Mouse (Mus musculus) urinary bladder, postnatal 36 days (tissue): ENCODE measurements around the gene Coro2a.

Experiments used
- DNase-seq, 2 experiments: peaks; one replicate each; pipeline ENCODE4 v3.0.0; 2022; ENCODE audit warnings: low spot score in 2 of 2, mixed read lengths in 1 of 2

Gene Coro2a

DNA sequence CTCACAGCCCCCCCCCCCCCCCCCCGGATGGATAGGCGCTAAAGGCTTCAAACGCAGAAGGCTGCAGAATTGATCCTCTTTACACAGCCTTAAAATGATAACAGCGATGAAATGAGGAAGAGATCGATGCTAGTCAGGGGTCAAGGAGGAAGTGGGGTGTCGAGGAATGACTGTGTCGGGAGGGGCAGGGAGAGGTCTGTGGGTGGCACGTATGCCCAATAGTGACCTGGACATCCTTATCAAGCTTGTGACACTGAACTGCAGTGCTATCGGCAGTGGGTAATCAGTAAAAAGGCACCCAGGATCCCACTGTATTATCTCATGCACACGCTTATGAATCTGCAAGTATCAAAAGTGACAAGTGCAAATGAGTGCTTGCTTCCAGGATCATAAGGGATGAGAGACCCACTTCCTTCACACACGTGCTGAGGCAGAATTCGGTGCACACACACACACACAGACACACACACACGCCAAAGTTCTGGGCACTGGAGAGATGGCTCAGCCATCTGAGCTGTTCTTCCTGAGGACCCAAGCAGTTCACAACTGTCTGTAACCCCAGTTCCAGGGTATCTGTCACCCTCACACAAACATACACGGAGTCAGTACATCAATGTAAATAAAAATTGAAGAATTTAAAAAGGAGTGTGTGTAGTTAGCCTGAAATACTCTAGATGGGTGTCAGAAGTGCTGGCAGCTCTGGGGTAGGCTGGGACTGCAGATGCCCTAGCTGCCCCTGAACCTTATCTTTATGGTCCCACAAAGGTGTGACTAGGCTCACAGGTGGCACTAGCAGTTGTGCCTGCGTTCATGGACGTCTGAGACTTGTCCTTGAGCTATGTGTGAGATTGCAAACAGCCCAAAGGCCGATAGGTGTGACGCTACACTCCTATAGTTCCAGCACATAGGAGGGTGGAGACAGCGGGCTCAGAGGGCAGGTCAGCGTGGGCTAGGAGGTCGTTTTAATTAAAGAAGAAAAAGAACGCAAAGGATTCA, 43.0 kb downstream of the Coro2a start:
- no peak for DNase-seq

- DNase-seq, result no peak
These were observed 45.1 kb downstream of the Coro2a start for GRCm38 (mm10) chr4:46556933-46557332.

DNA sequence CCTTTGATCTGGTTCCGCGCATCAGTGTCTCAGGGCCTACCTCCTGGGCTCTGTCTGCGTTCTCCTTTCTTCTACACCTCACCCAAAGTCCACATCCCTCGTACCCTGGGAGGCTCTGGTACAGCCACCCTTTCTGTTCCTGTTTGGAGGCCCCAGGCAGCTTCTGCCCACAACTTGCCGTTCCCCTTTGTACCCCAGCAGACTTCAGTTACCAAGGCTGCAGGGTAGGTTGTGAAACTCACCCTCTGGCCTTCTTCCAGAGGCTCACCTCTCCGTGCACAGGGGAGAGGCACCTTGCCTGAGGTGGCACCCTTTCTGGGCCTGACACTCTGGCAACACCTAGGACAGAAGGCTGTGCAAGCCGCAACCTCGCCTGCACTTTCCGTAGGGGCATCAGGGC, 46.2 kb downstream of the Coro2a start:
- peak in 1 of 2 experiments; percentile 47 for DNase-seq

GRCm38 (mm10) chr4:46554295-46555069, 47.5 kb downstream of the Coro2a start:
- no peak for DNase-seq

- DNase-seq, result peak; percentile 71 to 85
These were observed 48.1 kb downstream of the Coro2a start for GRCm38 (mm10) chr4:46553864-46554263.

DNA sequence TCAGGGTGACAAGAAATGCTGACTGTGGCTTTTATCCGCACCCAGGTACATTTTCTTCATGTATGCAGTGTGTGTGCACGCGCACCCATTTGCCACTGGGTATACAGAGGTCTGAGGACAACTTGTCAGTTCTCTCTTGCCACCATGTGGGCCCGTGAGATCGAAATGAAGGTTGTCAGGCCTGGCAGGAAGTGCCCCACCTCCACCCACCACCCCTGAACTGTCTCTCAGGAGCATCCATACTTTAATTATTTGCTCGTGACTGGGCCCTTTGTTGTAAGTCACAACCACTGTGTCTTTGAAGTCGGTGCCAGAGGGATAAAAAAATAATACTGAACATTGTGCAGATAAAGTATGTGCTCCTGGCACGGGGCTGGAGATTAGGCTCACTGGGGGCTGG, 51.6 kb downstream of the Coro2a start:
- no peak for DNase-seq

DNA sequence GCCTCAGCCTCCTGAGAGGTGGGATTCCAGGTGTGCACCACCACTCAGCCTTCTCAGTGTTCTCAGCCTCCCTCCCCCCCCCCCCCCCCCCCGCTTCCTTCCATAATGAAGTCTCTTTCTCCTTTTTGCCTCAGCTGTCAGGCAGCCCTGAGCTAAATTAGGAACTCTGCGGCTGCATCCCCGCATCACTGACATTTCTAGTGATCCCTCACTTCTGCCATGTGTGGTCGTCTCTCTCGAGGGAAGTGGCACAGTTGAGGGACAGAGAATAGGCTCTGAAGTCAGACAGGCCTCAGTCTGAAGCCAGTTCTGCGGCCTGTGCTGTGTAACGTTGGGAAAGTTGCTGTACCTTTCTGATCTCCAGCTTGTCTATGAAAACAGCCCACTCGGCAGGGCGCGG, 52.0 kb downstream of the Coro2a start:
- DNase-seq, result no peak

- DNase-seq, result no peak
These were observed 55.3 kb downstream of the Coro2a start for GRCm38 (mm10) chr4:46546709-46547108.

- no peak for DNase-seq
These were observed 56.5 kb downstream of the Coro2a start for GRCm38 (mm10) chr4:46545498-46545897.

DNA sequence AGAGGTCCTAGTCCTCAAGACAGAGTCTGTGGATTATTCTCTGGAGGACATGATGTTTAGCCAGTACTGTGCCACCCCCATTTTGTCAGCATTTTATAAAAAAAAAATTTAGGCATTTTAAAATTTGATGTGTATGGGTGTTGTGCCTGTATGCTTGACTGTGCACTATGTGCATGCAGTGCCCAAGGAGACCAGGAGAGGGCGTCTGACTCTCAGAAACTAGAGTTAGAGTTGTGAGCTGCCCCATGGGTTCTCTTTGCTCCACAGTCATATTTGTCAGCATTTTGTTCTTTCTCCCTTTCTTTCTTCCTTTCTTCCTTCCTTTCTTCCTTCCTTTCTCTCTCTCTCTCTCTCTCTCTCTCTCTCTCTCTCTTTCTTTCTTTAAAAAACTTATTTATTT, 57.7 kb downstream of the Coro2a start:
- no peak for DNase-seq

DNA sequence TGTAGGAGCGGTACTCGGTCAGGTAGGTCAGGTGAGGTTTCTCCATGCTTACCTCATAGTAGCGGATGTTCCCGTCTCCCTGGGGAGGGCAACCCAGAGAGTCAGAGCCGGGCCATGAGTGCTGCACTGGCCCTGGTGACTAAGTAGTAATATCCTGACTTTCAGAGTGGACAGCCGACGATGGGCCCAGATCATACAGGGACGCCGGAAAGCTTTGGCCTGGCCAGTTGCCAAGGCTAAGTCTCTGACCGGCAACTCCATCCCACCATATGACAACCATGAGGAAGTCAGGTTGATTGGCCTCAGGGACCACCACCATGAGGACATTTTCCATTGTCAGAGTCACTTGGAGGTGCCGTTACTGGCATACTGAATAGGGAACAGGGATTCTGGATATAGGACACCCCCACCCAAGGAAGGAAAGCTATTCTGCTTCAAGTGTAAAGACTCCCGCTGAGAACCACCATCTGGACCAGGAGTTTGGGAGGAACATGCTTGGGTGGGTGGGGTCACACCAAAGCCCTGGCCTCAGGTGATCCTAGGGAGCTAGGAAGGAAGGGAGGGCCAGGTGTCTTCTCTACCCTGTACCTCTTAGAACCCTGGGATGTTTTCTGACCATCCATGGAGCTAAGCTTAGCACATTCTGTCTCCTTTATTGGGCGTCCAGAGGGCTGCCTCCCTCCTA, 58.5 kb downstream of the Coro2a start:
- DNase-seq, result no peak

- no peak for DNase-seq
These were observed 60.3 kb downstream of the Coro2a start for GRCm38 (mm10) chr4:46541707-46542106.

GRCm38 (mm10) chr4:46539167-46539566, 62.8 kb downstream of the Coro2a start:
- DNase-seq, result no peak

GRCm38 (mm10) chr4:46535840-46536361, 66.1 kb downstream of the Coro2a start, which contains the start of gene Trim14:
Gene Trim14, minus strand, starts transcription at chr4:46536141.
- DNase-seq, result no peak

GRCm38 (mm10) chr4:46535094-46535830, 66.7 kb downstream of the Coro2a start:
- no peak for DNase-seq

DNA sequence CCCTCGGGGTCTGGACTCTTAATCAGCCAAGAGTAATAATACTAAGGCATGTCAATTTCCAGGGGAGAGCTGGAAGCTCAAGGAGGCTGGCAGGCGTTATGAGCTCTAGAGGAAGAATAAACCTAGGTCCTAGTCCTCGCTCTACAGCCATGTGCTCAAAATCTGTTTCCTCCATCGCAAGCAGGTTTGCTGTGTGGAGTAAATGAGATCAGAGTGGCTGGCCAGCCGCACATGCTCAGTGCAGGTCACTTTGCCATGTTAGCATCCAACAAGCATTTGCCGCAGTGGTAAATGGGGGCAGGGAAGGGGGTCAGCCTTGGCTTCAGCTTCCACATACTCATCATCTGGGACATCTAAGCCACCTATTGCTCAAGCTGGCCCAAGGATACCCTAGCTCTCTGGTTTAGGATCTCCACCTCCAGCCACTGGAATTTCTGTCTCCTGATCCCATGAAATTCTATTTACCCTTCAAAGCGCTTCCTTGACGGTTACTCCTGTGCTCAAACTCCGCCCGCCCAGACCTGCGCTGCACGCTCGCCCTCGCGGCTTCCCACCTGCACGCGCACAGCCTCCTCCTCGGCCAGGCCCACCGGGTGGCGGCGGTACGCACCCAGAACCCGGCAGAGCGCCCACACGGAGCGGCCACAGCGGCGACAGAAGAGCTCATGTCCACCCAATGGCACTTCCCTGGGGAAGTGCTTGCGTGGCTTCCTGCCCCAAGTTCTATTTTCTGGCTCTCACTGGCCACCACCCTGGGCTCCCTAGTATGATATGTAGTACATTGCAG, 67.9 kb downstream of the Coro2a start:
- DNase-seq, result no peak

DNA sequence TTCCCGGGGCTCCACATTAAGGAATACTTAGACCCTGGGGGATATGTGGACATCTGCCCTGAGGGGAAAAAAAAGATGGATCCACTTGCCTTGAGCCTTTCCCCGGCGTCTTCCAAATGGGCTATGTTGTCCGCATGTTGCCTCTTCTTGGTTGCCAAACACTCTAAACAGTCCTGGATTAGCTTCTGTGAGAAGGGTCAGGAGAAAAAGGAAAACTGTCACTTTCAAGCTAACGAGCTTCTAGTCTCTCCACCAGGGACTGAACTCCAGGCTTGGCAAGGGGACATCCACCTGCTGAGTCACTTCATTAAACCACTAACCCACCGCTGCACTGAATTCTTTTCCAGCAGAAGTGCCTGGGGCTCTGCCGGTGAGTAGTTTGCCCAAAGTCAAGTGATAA, 69.1 kb downstream of the Coro2a start:
- no peak for DNase-seq

- no peak for DNase-seq
These were observed 69.5 kb downstream of the Coro2a start for GRCm38 (mm10) chr4:46532511-46532910.

GRCm38 (mm10) chr4:46529722-46530121, 72.3 kb downstream of the Coro2a start:
- no peak for DNase-seq

- DNase-seq, result no peak
These were observed 74.5 kb downstream of the Coro2a start for GRCm38 (mm10) chr4:46527558-46527926.
